In the genomic region with DNA sequence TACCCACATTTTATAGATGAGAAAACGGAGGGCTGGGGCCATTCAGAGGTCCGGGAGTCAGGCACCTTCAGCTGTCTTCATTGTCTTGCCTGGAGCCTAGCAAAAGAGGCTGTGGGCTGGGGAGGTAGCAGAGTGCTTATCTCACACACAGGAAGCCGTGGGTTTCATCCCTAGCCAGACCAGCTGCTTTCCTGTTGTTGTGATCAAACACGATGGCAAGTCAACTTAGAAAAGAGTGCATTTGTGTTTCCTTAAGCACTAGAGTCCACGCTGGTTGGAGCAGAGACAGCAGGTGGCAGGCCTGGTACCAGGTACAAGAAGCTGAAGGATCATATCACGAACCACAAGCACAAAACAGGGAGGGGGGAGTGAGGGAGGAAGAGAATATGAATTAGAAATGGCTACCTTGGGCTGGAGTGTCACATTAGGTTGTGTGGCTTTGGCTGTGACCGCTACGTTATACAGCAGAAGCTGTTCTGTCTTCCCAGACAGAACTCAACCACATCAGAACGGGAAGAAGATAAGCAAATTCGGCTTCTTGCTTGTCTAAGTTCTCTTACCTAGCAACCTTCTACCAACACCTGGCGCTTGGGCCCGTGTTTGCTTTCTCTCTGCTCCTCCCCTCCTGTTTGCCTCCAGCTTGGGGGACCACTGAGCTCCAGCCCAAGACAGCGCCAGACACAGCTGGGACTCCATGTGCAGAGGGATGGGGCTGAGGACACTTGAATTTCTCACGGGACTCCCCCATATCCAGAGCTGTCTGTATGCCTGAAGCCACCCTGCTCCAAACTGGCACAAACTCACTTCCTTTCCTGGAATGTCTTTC, we compare ENCODE assay signal across 15 mouse cellular contexts.
A peak's percentile ranks its signal among the peaks of the same experiment; 100 is the strongest.
DNase-seq lines count a peak whose midpoint lies in the region; ATAC-seq and TF ChIP-seq lines count a peak whose summit lies in the region.
"Had no signal": no experiment of that assay in that cellular context is flagged by ENCODE, and none has a peak within 500 bp of the region (broad histone marks: within the 10 kb centered on the region; RNA-seq: fewer than 3 reads in every experiment).

No protein-coding gene starts in this region.

- no peak overlapping the region for H3K4me2 ChIP-seq in forebrain, embryonic 15.5 days (replicated peaks)
- no peak overlapping the region for H3K4me2 ChIP-seq in midbrain, embryonic 11.5 days
- no peak overlapping the region for H3K4me2 ChIP-seq in midbrain, postnatal 0 days (ENCODE audit: low read depth, low read length, poor library complexity, severe bottlenecking)
- H3K4me2 ChIP-seq: heart, embryonic 13.5 days; limb, embryonic 15.5 days; neural tube, embryonic 13.5 days had no signal

- peaks cover 23% of the 10 kb centered on the region for H3K4me1 ChIP-seq in forebrain, embryonic 10.5 days
- H3K4me1 ChIP-seq in forebrain, embryonic 15.5 days, result no peaks in the 10 kb centered on the region
- H3K4me1 ChIP-seq in midbrain, embryonic 11.5 days (ENCODE audit: control insufficient read depth, insufficient read depth, low read length), result 0 out of 2 replicates have a peak, but pooled peaks cover 2% of the 10 kb centered on the region
- no peaks in the 10 kb centered on the region for H3K4me1 ChIP-seq in midbrain, postnatal 0 days (ENCODE audit: insufficient read depth, low read length)
- peaks cover 11% of the 10 kb centered on the region for H3K4me1 ChIP-seq in cerebellum, adult 2 months (ENCODE audit: control insufficient read depth, insufficient read depth, low read length)

- no peaks in the 10 kb centered on the region for H3K9me3 ChIP-seq in forebrain, embryonic 10.5 days
- H3K9me3 ChIP-seq in forebrain, embryonic 15.5 days, result no peaks in the 10 kb centered on the region
- H3K9me3 ChIP-seq in midbrain, embryonic 11.5 days (ENCODE audit: control insufficient read depth, low read length), result no peaks in the 10 kb centered on the region
- no peaks in the 10 kb centered on the region for H3K9me3 ChIP-seq in midbrain, postnatal 0 days (ENCODE audit: low read length)
- H3K9me3 ChIP-seq: heart, embryonic 13.5 days; limb, embryonic 15.5 days; neural tube, embryonic 13.5 days had no signal

- peaks cover 28% of the 10 kb centered on the region for H3K27me3 ChIP-seq in forebrain, embryonic 10.5 days (ENCODE audit: poor library complexity, severe bottlenecking)
- H3K27me3 ChIP-seq in forebrain, embryonic 15.5 days, result no peaks in the 10 kb centered on the region
- no peaks in the 10 kb centered on the region for H3K27me3 ChIP-seq in midbrain, embryonic 11.5 days (ENCODE audit: control insufficient read depth, insufficient read depth, low read length)
- no peaks in the 10 kb centered on the region for H3K27me3 ChIP-seq in midbrain, postnatal 0 days (ENCODE audit: insufficient read depth, low read length)
- H3K27me3 ChIP-seq in cerebellum, adult 2 months (ENCODE audit: control insufficient read depth, insufficient read depth, low read length), result no peaks in the 10 kb centered on the region
- H3K27me3 ChIP-seq: neural tube, embryonic 13.5 days had no signal

- 82% methylated on average over 14 of the region's 14 CpGs for WGBS in forebrain, embryonic 10.5 days
- 83% methylated on average over 14 of the region's 14 CpGs for WGBS in forebrain, embryonic 15.5 days
- WGBS in midbrain, embryonic 11.5 days, result 81% methylated on average over 14 of the region's 14 CpGs
- 76% methylated on average over 14 of the region's 14 CpGs for WGBS in midbrain, postnatal 0 days
- WGBS in cerebellum, adult 2 months, result 86% methylated on average over 14 of the region's 14 CpGs

- H3K36me3 ChIP-seq in forebrain, embryonic 10.5 days (replicated peaks), result no peaks in the 10 kb centered on the region
- no peaks in the 10 kb centered on the region for H3K36me3 ChIP-seq in forebrain, embryonic 15.5 days
- H3K36me3 ChIP-seq in midbrain, embryonic 11.5 days (ENCODE audit: control insufficient read depth, insufficient read depth, low read length), result no peaks in the 10 kb centered on the region
- no peaks in the 10 kb centered on the region for H3K36me3 ChIP-seq in midbrain, postnatal 0 days (ENCODE audit: insufficient read depth, low read length)
- H3K36me3 ChIP-seq: heart, embryonic 13.5 days; limb, embryonic 15.5 days; neural tube, embryonic 13.5 days had no signal

- no peak for DNase-seq in forebrain, embryonic 10.5 days (ENCODE audit: extremely low spot score, low spot score)
- peak; percentile 28 for DNase-seq in midbrain, embryonic 11.5 days (ENCODE audit: low spot score, missing footprints)
- no peak for DNase-seq in midbrain, postnatal 0 days (ENCODE audit: low spot score)
- peak; percentile 60 to 72 for DNase-seq in thymus, postnatal 36 days
- DNase-seq in cerebellum, adult 2 months, result no peak
- no peak for DNase-seq in lung, postnatal 10 days
- DNase-seq: gastrocnemius, postnatal 10 days had no signal

- no peak for TF ChIP-seq POLR2A in cerebellum, adult 2 months (IDR thresholded peaks at IDR 0.05; ENCODE audit: borderline replicate concordance, insufficient read depth, low read length)

- peak overlapping the region; percentile 51; the same call in 1 of the 2 replicates for H3K27ac ChIP-seq in forebrain, embryonic 10.5 days
- H3K27ac ChIP-seq in forebrain, embryonic 15.5 days (replicated peaks), result no peak overlapping the region
- no peak overlapping the region for H3K27ac ChIP-seq in midbrain, embryonic 11.5 days (ENCODE audit: low read depth, low read length)
- no peak overlapping the region for H3K27ac ChIP-seq in midbrain, postnatal 0 days (ENCODE audit: low read depth, low read length)
- H3K27ac ChIP-seq in cerebellum, adult 2 months (ENCODE audit: insufficient read depth, low read length), result no peak overlapping the region
- H3K27ac ChIP-seq: heart, embryonic 13.5 days; layer of hippocampus, adult 2 months; limb, embryonic 15.5 days; neural tube, embryonic 13.5 days had no signal

- no peak overlapping the region for H3K9ac ChIP-seq in forebrain, embryonic 15.5 days (replicated peaks)
- H3K9ac ChIP-seq in midbrain, embryonic 11.5 days (ENCODE audit: low read length), result no peak overlapping the region
- H3K9ac ChIP-seq in midbrain, postnatal 0 days (replicated peaks; ENCODE audit: low read length, poor library complexity, severe bottlenecking), result no peak overlapping the region
- H3K9ac ChIP-seq: heart, embryonic 13.5 days; limb, embryonic 15.5 days; neural tube, embryonic 13.5 days had no signal

- TF ChIP-seq CTCF in midbrain, postnatal 0 days (IDR thresholded peaks at IDR 0.05), result no peak
- TF ChIP-seq CTCF in cerebellum, adult 2 months (IDR thresholded peaks at IDR 0.05; ENCODE audit: borderline replicate concordance, insufficient read depth, low read depth, low read length), result no peak

- no peak for ATAC-seq in forebrain, embryonic 15.5 days (replicated peaks)
- ATAC-seq in midbrain, embryonic 11.5 days (ENCODE audit: low FRiP score), result no peak
- ATAC-seq in midbrain, postnatal 0 days (ENCODE audit: low FRiP score), result no peak
- peak; percentile 61 for ATAC-seq in megakaryocyte progenitor cell, adult 5-6 weeks (replicated peaks; ENCODE audit: poor library complexity)
- ATAC-seq: forebrain, embryonic 14.5 days; midbrain, embryonic 16.5 days had no signal

- no peak overlapping the region for H3K4me3 ChIP-seq in forebrain, embryonic 10.5 days
- H3K4me3 ChIP-seq in forebrain, embryonic 15.5 days, result no peak overlapping the region
- no peak overlapping the region for H3K4me3 ChIP-seq in midbrain, embryonic 11.5 days (ENCODE audit: low read depth, low read length)
- H3K4me3 ChIP-seq in midbrain, postnatal 0 days (ENCODE audit: low read depth, low read length), result no peak overlapping the region
- H3K4me3 ChIP-seq in cerebellum, adult 2 months (replicated peaks; ENCODE audit: insufficient read depth, low read depth, low read length), result no peak overlapping the region
- H3K4me3 ChIP-seq: heart, embryonic 13.5 days; layer of hippocampus, adult 2 months; limb, embryonic 15.5 days; neural tube, embryonic 13.5 days had no signal

Comparison
In these comparisons a context has a peak if more than half of its experiments do, and no peak if none do; other contexts are left out.
1. DNase-seq: peak in midbrain, embryonic 11.5 days (single experiment) and thymus, postnatal 36 days (2 of 2); none in forebrain, embryonic 10.5 days (single experiment), midbrain, postnatal 0 days (single experiment), cerebellum, adult 2 months (0 of 2) and lung, postnatal 10 days (single experiment).